Mouse (Mus musculus): ENCODE measurements around the gene Gm21773. TPM values are rescaled to one million over a fixed set of nuclear protein-coding genes. Genes with fewer than 3 reads are reported as not detected.
"Not testable (repeated sequence)": the region's sequence is repeated elsewhere in the genome, so short reads cannot be mapped to it uniquely, and the experiment has no call there.

Gm21773 gene
- polyA plus RNA-seq (2015; fragmentation: Nextera tagmentation; extraction: Ambion mirVana): not detected in 2 replicates

GRCm38 (mm10) chrY:25309260-25309659 lies at the start of gene Gm21773:
TSS of gene Gm21773 (minus strand) at chrY:25309360.
- not testable (repeated sequence) for H3K27ac ChIP-seq (replicated peaks); ATAC-seq (ENCODE audit: low FRiP score); H3K36me3 ChIP-seq; H3K9me3 ChIP-seq (replicated peaks); H3K4me1 ChIP-seq; H3K4me3 ChIP-seq (replicated peaks); H3K4me2 ChIP-seq; H3K27me3 ChIP-seq (replicated peaks); H3K9ac ChIP-seq (replicated peaks)
- no CpG with 5 or more reads among the region's 2 CpGs for WGBS

All from neural tube, embryonic 15.5 days (tissue).